Mouse (Mus musculus): ENCODE measurements at regions not wholly inside any gene's neighbourhood (a gene's known extent, or its start where the extent isn't known, plus 50 kb on each side); places are given as distances from the start of the nearest gene placed in this dataset.

- Histone ChIP-seq H3K9me3 (ENCODE audit: low read depth, low read length) (no peaks in the 10 kb centered on the region), H3K4me1 (ENCODE audit: insufficient read depth) (no peaks in the 10 kb centered on the region), H3K27me3 (ENCODE audit: insufficient read depth, low read length) (no peaks in the 10 kb centered on the region), H3K4me3 (ENCODE audit: low read depth, low read length) (no peak overlapping the region), H3K9ac (no peak overlapping the region), H3K36me3 (ENCODE audit: insufficient read depth) (no peaks in the 10 kb centered on the region), H3K27ac (ENCODE audit: low read depth) (no peak overlapping the region), H3K4me2 (no peak overlapping the region)
- ATAC-seq (ENCODE audit: insufficient read depth) (no peak), DNase-seq (no peak)
- 91% methylated on average over 1 of the region's 1 CpGs for WGBS
- no peak for TF ChIP-seq CTCF (IDR thresholded peaks at IDR 0.05; ENCODE audit: low read depth)
Measured at GRCm38 (mm10) chr15:65579353-65579752, 564.6 kb upstream of the Gm21961 start.

DNA sequence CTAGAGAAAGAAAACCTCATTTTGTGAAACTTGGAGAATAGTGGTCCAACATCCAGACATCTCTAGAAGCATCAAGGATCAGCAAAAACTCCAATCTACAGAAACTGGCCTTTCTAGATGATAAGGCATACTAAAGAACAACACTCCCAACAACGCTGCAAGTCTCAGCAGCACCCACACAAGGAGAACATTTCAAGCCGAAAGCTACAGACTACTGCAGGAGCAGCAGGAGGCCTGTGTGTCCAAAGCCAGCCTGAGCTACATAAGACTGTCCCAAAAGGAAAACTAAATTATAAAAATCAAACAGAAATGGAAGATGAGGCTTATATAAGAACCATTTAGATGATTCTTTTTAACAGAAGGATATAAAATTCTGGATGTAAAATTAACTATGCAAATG is 553.2 kb upstream of the Gm21961 start:
- Histone ChIP-seq H3K9ac (no peak overlapping the region), H3K9me3 (ENCODE audit: low read depth, low read length) (no peaks in the 10 kb centered on the region), H3K4me1 (ENCODE audit: insufficient read depth) (no peaks in the 10 kb centered on the region), H3K4me3 (ENCODE audit: low read depth, low read length) (no peak overlapping the region), H3K27me3 (ENCODE audit: insufficient read depth, low read length) (no peaks in the 10 kb centered on the region), H3K4me2 (no peak overlapping the region), H3K27ac (ENCODE audit: low read depth) (no peak overlapping the region), H3K36me3 (ENCODE audit: insufficient read depth) (no peaks in the 10 kb centered on the region)
- no peak for ATAC-seq (ENCODE audit: insufficient read depth)
- TF ChIP-seq CTCF (IDR thresholded peaks at IDR 0.05; ENCODE audit: low read depth), result no peak
- no peak for DNase-seq
- 78% methylated on average over 2 of the region's 2 CpGs for WGBS

DNA sequence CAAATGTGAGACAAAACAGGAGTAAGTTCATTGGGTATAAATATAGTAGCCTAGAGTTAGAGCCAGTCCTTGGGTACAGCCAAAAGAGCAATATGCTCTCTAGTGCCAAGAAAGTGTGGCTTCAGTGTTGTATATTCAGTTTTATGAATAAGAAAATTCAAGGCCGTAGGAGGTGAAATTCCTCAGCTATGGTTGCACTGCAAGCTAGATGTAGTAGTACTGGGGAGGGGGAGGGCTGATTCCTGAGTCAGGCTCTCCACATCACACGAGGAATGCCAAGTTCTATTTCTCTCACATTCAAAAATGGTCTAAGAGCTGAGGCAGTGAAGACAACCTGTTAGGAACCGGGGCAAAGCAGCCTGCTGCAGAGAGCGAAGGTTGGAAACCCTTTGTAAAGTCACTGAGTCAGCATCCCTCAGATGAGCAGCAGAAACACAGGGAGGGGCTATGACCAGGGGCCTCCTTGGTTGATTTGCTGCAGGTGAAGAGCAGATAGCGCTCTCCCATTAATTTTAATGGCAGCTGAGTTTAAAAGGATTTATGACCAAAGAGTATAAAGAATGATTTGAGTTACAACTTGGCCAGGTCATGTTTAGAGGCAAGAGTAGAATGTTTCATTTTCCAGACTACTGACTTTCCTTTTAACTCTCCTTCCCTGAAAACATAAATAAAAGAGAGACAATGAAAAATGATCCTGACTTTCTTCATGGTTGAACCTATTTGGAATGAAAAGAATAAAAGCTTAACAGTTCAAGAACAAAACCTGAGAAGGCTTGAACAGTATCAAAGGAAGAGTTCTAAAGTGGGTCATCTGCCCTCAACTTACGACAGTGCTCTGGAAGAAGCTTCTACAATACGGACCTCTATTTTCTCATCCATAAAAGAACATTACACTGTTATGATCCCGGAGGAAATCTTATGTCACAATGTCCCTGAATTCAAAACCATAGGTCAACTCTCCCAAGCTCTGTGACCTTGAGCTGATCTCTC is 543.4 kb upstream of the Gm21961 start:
- no peak overlapping the region for H3K27ac ChIP-seq (ENCODE audit: low read depth)
- H3K9me3 ChIP-seq (ENCODE audit: low read depth, low read length), result no peaks in the 10 kb centered on the region
- no peaks in the 10 kb centered on the region for H3K4me1 ChIP-seq (ENCODE audit: insufficient read depth)
- no peak for TF ChIP-seq CTCF (IDR thresholded peaks at IDR 0.05; ENCODE audit: low read depth)
- no peak for DNase-seq
- H3K4me3 ChIP-seq (ENCODE audit: low read depth, low read length), result no peak overlapping the region
- 70% methylated on average over 8 of the region's 8 CpGs for WGBS
- ATAC-seq (ENCODE audit: insufficient read depth), result no peak
- no peaks in the 10 kb centered on the region for H3K36me3 ChIP-seq (ENCODE audit: insufficient read depth)
- no peak overlapping the region for H3K4me2 ChIP-seq
- H3K27me3 ChIP-seq (ENCODE audit: insufficient read depth, low read length), result no peaks in the 10 kb centered on the region
- no peak overlapping the region for H3K9ac ChIP-seq

- H3K27ac ChIP-seq (ENCODE audit: low read depth), result no peak overlapping the region
- TF ChIP-seq CTCF (IDR thresholded peaks at IDR 0.05; ENCODE audit: low read depth), result no peak
- no peak for DNase-seq
- no peak overlapping the region for H3K4me2 ChIP-seq
- H3K4me3 ChIP-seq (ENCODE audit: low read depth, low read length), result no peak overlapping the region
- no peaks in the 10 kb centered on the region for H3K4me1 ChIP-seq (ENCODE audit: insufficient read depth)
- 79% methylated on average over 2 of the region's 2 CpGs for WGBS
- ATAC-seq (ENCODE audit: insufficient read depth), result no peak
- no peaks in the 10 kb centered on the region for H3K27me3 ChIP-seq (ENCODE audit: insufficient read depth, low read length)
- H3K9ac ChIP-seq, result no peak overlapping the region
- no peaks in the 10 kb centered on the region for H3K9me3 ChIP-seq (ENCODE audit: low read depth, low read length)
- H3K36me3 ChIP-seq (ENCODE audit: insufficient read depth), result no peaks in the 10 kb centered on the region
Measured at GRCm38 (mm10) chr15:65549046-65549445, 534.3 kb upstream of the Gm21961 start.

GRCm38 (mm10) chr15:65535606-65536005 is 520.9 kb upstream of the Gm21961 start:
- ATAC-seq (ENCODE audit: insufficient read depth), result no peak
- H3K4me3 ChIP-seq (ENCODE audit: low read depth, low read length), result no peak overlapping the region
- no peak for DNase-seq
- no peaks in the 10 kb centered on the region for H3K27me3 ChIP-seq (ENCODE audit: insufficient read depth, low read length)
- no peaks in the 10 kb centered on the region for H3K4me1 ChIP-seq (ENCODE audit: insufficient read depth)
- H3K27ac ChIP-seq (ENCODE audit: low read depth), result no peak overlapping the region
- H3K36me3 ChIP-seq (ENCODE audit: insufficient read depth), result no peaks in the 10 kb centered on the region
- H3K9ac ChIP-seq, result no peak overlapping the region
- no peak overlapping the region for H3K4me2 ChIP-seq
- no peak for TF ChIP-seq CTCF (IDR thresholded peaks at IDR 0.05; ENCODE audit: low read depth)
- WGBS, result 58% methylated on average over 3 of the region's 3 CpGs
- no peaks in the 10 kb centered on the region for H3K9me3 ChIP-seq (ENCODE audit: low read depth, low read length)

DNA sequence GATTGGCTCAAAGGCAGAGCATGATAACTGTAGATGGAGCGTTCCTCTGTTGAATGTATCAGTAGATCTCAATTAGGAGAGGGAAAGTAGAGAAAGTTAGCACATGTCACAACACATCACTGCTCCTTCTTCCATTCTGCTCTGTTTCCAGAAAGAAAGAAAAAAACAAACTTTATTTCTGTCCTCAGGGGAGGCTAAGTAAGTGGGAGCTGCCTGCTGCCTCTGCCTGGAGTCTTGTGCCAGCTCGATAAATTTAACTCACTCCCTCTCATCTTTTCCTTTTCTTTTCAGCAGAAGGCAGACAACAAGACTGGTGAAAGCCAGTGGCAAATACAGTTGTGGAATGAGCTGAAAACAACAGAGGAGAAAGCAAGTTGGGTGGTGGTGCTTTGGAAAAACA is 517.5 kb upstream of the Gm21961 start:
- Histone ChIP-seq H3K4me3 (ENCODE audit: low read depth, low read length) (no peak overlapping the region), H3K36me3 (ENCODE audit: insufficient read depth) (no peaks in the 10 kb centered on the region), H3K4me1 (ENCODE audit: insufficient read depth) (no peaks in the 10 kb centered on the region), H3K27me3 (ENCODE audit: insufficient read depth, low read length) (no peaks in the 10 kb centered on the region), H3K4me2 (no peak overlapping the region), H3K9me3 (ENCODE audit: low read depth, low read length) (no peaks in the 10 kb centered on the region), H3K9ac (no peak overlapping the region), H3K27ac (ENCODE audit: low read depth) (no peak overlapping the region)
- ATAC-seq (ENCODE audit: insufficient read depth) (no peak), DNase-seq (no peak)
- 73% methylated on average over 2 of the region's 2 CpGs for WGBS
- TF ChIP-seq CTCF (IDR thresholded peaks at IDR 0.05; ENCODE audit: low read depth), result no peak

DNA sequence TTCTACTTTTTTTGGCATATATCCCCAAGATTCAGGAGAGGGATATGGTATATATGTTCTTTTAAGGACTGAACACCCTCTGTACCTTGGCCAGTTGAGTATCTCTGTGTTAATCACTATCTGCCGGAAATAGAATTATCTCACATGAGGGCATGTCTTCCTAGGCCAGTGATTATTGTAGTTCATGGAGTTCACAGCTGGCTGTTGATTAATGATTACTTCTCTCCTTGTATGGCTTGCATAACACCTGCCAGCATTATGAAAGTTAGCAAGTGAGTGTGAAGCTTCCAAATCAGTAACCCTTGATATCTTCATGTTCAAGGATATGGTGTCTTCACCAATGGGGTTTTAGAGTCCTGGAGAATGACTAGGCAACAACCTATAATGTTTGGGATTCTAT is 488.0 kb upstream of the Gm21961 start:
- Histone ChIP-seq H3K27ac (ENCODE audit: low read depth) (no peak overlapping the region), H3K9ac (no peak overlapping the region), H3K27me3 (ENCODE audit: insufficient read depth, low read length) (no peaks in the 10 kb centered on the region), H3K4me3 (ENCODE audit: low read depth, low read length) (no peak overlapping the region), H3K36me3 (ENCODE audit: insufficient read depth) (no peaks in the 10 kb centered on the region), H3K4me2 (no peak overlapping the region), H3K9me3 (ENCODE audit: low read depth, low read length) (no peaks in the 10 kb centered on the region), H3K4me1 (ENCODE audit: insufficient read depth) (no peaks in the 10 kb centered on the region)
- ATAC-seq (ENCODE audit: insufficient read depth) (no peak), DNase-seq (no peak)
- 74% methylated on average over 1 of the region's 1 CpGs for WGBS
- TF ChIP-seq CTCF (IDR thresholded peaks at IDR 0.05; ENCODE audit: low read depth), result no peak
